Mouse (Mus musculus) midbrain, embryonic 16.5 days (tissue): ENCODE measurements at regions not wholly inside any gene's neighbourhood (a gene's known extent, or its start where the extent isn't known, plus 50 kb on each side); places are given as distances from the start of the nearest gene placed in this dataset.
"Not testable (repeated sequence)": the region's sequence is repeated elsewhere in the genome, so short reads cannot be mapped to it uniquely, and the experiment has no call there.

Source experiments
- ATAC-seq: fragments of 200-750 bp; cut with Nextera tagmentation; 2 replicates; pipeline ENCODE4 v1.8.0; 2017; ENCODE audit warnings: moderate TSS enrichment
- H3K27ac ChIP-seq: fragments of 300-500 bp; sonication (generic); 2 replicates; pipeline ENCODE4 v1.5.1; 2014; ENCODE audit warnings: mild to moderate bottlenecking, low read length, mixed read lengths
- H3K27me3 ChIP-seq: fragments of 300-500 bp; sonication (generic); 2 replicates; pipeline ENCODE4 v1.6.1; 2014; ENCODE audit warnings: low read depth, low read length, mixed read lengths; ENCODE audit not compliant: control insufficient read depth, insufficient read depth
- H3K36me3 ChIP-seq: fragments of 300-500 bp; sonication (generic); 2 replicates; pipeline ENCODE4 v1.6.1; 2014; ENCODE audit warnings: mild to moderate bottlenecking, low read length, moderate library complexity, mixed read lengths; ENCODE audit not compliant: control insufficient read depth, insufficient read depth
- H3K4me1 ChIP-seq: fragments of 300-500 bp; sonication (generic); 2 replicates; pipeline ENCODE4 v1.6.1; 2014; ENCODE audit warnings: mild to moderate bottlenecking, low read length, mixed read lengths; ENCODE audit not compliant: control insufficient read depth, insufficient read depth
- H3K4me2 ChIP-seq: fragments of 300-500 bp; sonication (generic); 2 replicates; pipeline ENCODE4 v1.6.1; 2014; ENCODE audit warnings: mild to moderate bottlenecking, low read length, mixed read lengths
- H3K4me3 ChIP-seq: fragments of 300-500 bp; sonication (generic); 2 replicates; pipeline ENCODE4 v1.5.1; 2014; ENCODE audit warnings: low read depth, mild to moderate bottlenecking, low read length, moderate library complexity, mixed read lengths
- H3K9ac ChIP-seq: fragments of 300-500 bp; sonication (generic); 2 replicates; pipeline ENCODE4 v1.6.1; 2014; ENCODE audit warnings: low read depth, low read length, mixed read lengths
- H3K9me3 ChIP-seq: fragments of 300-500 bp; sonication (generic); replicated peaks from 2 replicates; pipeline ENCODE4 v1.6.1; 2014; ENCODE audit warnings: mild to moderate bottlenecking, low read length, mixed read lengths; ENCODE audit not compliant: control insufficient read depth, poor library complexity, severe bottlenecking
- WGBS: fragments of 180-500 bp; shearing (Covaris S2); extraction: QIAGEN DNeasy Blood & Tissue Kit; methylation state at CpG from one replicate; pipeline ENCODE4 v1.1.7; 2014; 5-methylcytosine and 5-hydroxymethylcytosine counted together

- H3K36me3 ChIP-seq, result no peaks in the 10 kb centered on the region
- WGBS, result 38% methylated on average over 4 of the region's 4 CpGs
- no peak for ATAC-seq
Observed at GRCm38 (mm10) chr12:39645581-39645980, 392.2 kb downstream of the Arl4a start.

GRCm38 (mm10) chr12:39639246-39639645 lies 398.6 kb downstream of the Arl4a start:
- Histone ChIP-seq H3K27ac (no peak overlapping the region), H3K4me1 (no peaks in the 10 kb centered on the region), H3K27me3 (no peaks in the 10 kb centered on the region), H3K36me3 (no peaks in the 10 kb centered on the region), H3K9me3 (no peaks in the 10 kb centered on the region), H3K4me2 (no peak overlapping the region), H3K4me3 (no peak overlapping the region), H3K9ac (no peak overlapping the region)
- ATAC-seq, result no peak
- 82% methylated on average over 6 of the region's 6 CpGs for WGBS

More at GRCm38 (mm10) chr12:39645581-39645980, 392.2 kb downstream of the Arl4a start:
- Histone ChIP-seq H3K4me2 (no peak overlapping the region), H3K4me1 (no peaks in the 10 kb centered on the region), H3K4me3 (no peak overlapping the region), H3K27me3 (no peaks in the 10 kb centered on the region), H3K9me3 (no peaks in the 10 kb centered on the region), H3K9ac (no peak overlapping the region), H3K27ac (no peak overlapping the region)

- H3K4me3 ChIP-seq, result no peak overlapping the region
- no peak overlapping the region for H3K4me2 ChIP-seq
- no peak overlapping the region for H3K27ac ChIP-seq
- no peak overlapping the region for H3K9ac ChIP-seq
- H3K4me1 ChIP-seq, result no peaks in the 10 kb centered on the region
- H3K36me3 ChIP-seq, result no peaks in the 10 kb centered on the region
- WGBS, result 73% methylated on average over 4 of the region's 4 CpGs
- no peaks in the 10 kb centered on the region for H3K27me3 ChIP-seq
- H3K9me3 ChIP-seq, result no peaks in the 10 kb centered on the region
- ATAC-seq, result no peak
Observed at GRCm38 (mm10) chr12:39634337-39634736, 403.5 kb downstream of the Arl4a start.

- H3K27ac ChIP-seq, result no peak overlapping the region
- H3K36me3 ChIP-seq, result no peaks in the 10 kb centered on the region
- no peak overlapping the region for H3K4me2 ChIP-seq
- H3K9me3 ChIP-seq, result no peaks in the 10 kb centered on the region
- WGBS, result 97% methylated on average over 1 of the region's 1 CpGs
- no peak overlapping the region for H3K9ac ChIP-seq
- no peak for ATAC-seq
- H3K4me1 ChIP-seq, result no peaks in the 10 kb centered on the region
- no peak overlapping the region for H3K4me3 ChIP-seq
- H3K27me3 ChIP-seq, result no peaks in the 10 kb centered on the region
Observed at GRCm38 (mm10) chr12:39621266-39621665, 416.6 kb downstream of the Arl4a start.

GRCm38 (mm10) chr12:39605289-39605688 lies 432.5 kb downstream of the Arl4a start:
- no peak overlapping the region for H3K9ac ChIP-seq
- WGBS, result 72% methylated on average over 3 of the region's 3 CpGs
- no peak overlapping the region for H3K4me2 ChIP-seq
- H3K36me3 ChIP-seq, result no peaks in the 10 kb centered on the region
- H3K4me3 ChIP-seq, result no peak overlapping the region
- no peak overlapping the region for H3K27ac ChIP-seq
- no peaks in the 10 kb centered on the region for H3K27me3 ChIP-seq
- no peak for ATAC-seq
- no peaks in the 10 kb centered on the region for H3K9me3 ChIP-seq
- no peaks in the 10 kb centered on the region for H3K4me1 ChIP-seq

- Histone ChIP-seq H3K4me1 (no peaks in the 10 kb centered on the region), H3K9me3 (no peaks in the 10 kb centered on the region), H3K4me2 (no peak overlapping the region), H3K27me3 (no peaks in the 10 kb centered on the region), H3K27ac (no peak overlapping the region), H3K9ac (no peak overlapping the region), H3K4me3 (no peak overlapping the region), H3K36me3 (no peaks in the 10 kb centered on the region)
- WGBS, result 86% methylated on average over 4 of the region's 4 CpGs
- no peak for ATAC-seq
Observed at GRCm38 (mm10) chr12:39604723-39605122, 433.1 kb downstream of the Arl4a start.

GRCm38 (mm10) chr12:39594726-39595125 lies 443.1 kb downstream of the Arl4a start:
- H3K4me3 ChIP-seq, result no peak overlapping the region
- no peaks in the 10 kb centered on the region for H3K4me1 ChIP-seq
- no peak for ATAC-seq
- no peak overlapping the region for H3K9ac ChIP-seq
- H3K9me3 ChIP-seq, result no peaks in the 10 kb centered on the region
- H3K27me3 ChIP-seq, result no peaks in the 10 kb centered on the region
- H3K4me2 ChIP-seq, result no peak overlapping the region
- no peaks in the 10 kb centered on the region for H3K36me3 ChIP-seq
- H3K27ac ChIP-seq, result no peak overlapping the region
- 51% methylated on average over 1 of the region's 1 CpGs for WGBS

- not testable (repeated sequence) for H3K9ac ChIP-seq, H3K36me3 ChIP-seq, H3K27ac ChIP-seq, H3K4me3 ChIP-seq, H3K9me3 ChIP-seq, ATAC-seq, H3K4me1 ChIP-seq, H3K27me3 ChIP-seq, H3K4me2 ChIP-seq
Observed at GRCm38 (mm10) chr12:39593781-39594180, 444.0 kb downstream of the Arl4a start.

GRCm38 (mm10) chr12:39587204-39587909 lies 450.5 kb downstream of the Arl4a start:
- ATAC-seq, result no peak
- Histone ChIP-seq H3K9me3 (no peaks in the 10 kb centered on the region), H3K36me3 (no peaks in the 10 kb centered on the region), H3K27ac (no peak overlapping the region), H3K4me1 (no peaks in the 10 kb centered on the region), H3K4me3 (no peak overlapping the region), H3K9ac (no peak overlapping the region), H3K27me3 (no peaks in the 10 kb centered on the region), H3K4me2 (no peak overlapping the region)
- 35% methylated on average over 5 of the region's 5 CpGs for WGBS
